Mouse (Mus musculus) adrenal gland, adult 8-10 months (tissue): ENCODE data around the gene Mettl15. TPM values are rescaled to one million over a fixed set of nuclear protein-coding genes. Genes with fewer than 3 reads are reported as not detected.

ENCODE experiments used
- DNase-seq: peaks from one replicate; pipeline ENCODE4 v3.0.0; 2022
- microRNA-seq, 2 experiments: library from miRNA; unstranded; fragments of <30 nt; microRNA quantifications; one replicate each; pipeline ENCODE4 v1.2.0; 2022
- total RNA-seq, 4 experiments: library from RNA; stranded (reverse); gene quantifications; 2 replicates each; pipeline ENCODE4 v1.2.4; 2022

Gene Mettl15
- total RNA-seq, 4 experiments from 2014 or later = 6.9 to 12.4 (median 7.9) TPM

DNA sequence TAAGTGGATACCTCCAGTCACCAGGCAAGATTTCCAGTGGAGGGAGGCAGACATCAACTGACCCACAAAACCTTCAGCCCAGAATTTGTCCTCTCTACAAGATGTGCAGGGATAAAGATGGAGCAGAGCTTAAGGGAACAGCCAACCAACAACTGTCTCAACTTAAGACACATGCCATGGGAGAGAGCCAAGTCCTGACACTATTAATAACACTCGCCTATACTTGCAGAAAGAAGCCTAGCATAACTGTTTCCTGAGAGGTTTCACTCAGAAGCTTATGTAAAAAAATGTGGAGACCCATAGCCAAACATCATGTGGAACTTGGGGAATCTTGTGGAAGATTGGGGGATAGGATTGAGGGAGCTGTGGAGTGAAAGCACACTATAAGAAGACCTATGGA is 124.4 kb downstream of the Mettl15 start:
- no peak for DNase-seq

DNA sequence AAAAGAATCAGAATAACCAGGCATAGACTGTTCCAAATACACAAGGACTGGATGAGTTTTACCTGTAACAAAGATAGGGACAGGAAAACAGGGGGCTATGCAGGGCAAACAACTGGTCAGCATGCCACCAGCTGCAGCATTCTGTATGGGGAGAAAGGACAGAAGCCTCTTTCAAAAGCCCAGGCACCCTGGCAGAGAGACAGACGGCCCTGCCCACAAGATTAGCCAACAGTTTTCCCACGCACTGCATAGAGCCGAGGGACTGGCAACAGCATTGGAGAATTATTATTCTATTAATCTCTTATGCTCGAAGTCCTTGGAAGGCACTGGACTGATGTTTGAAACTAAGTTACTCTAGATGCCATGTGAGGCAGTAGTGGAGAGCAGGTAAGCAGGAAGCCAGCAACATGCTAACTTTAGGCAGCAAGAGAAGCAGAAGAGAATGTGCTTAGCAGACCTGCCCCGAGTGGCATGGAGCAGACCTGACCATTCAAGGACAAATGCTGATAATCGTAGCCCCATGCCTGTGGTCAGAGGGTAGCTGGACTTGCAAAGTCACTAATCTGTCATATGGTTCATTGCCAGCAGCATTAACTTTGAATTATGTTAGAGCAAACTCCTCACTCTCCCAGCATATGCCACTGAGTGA is 127.0 kb downstream of the Mettl15 start:
- peak; percentile 7 for DNase-seq

DNA sequence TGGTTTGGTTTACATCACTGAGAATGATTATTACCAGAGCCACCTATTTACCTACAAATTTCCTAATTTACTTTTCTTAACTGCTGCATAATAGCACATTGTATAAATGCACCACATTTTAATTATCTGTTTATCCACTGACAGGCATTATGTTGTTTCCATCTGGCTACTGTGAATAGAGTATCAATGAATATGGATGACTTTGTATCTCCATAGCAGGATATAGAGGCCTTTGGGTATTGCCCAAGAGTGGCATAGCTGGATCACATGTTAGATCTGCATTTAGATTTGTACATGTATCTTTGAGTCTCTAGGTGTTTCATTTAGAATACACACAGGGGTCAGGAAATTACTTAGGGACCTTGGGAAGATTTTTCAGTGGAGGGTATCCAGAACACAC is 133.3 kb downstream of the Mettl15 start:
- DNase-seq = no peak

DNA sequence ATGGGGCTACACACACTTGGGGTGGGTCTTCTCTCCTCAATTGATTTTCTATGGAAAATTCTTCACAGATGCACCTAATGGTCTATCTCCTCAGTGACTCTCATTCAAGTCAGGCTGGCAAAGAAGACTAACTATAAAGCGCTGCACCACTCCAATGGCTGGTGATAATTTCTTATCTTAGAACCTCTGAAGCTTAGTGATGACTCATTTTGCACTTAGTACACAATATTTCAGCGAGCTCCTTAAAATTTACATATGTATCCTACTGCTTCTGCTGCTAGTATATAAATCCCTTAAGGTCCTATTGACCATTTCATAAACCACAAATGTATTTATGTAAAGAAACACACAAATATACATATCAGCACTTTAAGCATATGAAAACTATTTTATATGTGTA is 136.1 kb downstream of the Mettl15 start:
- DNase-seq = no peak

DNA sequence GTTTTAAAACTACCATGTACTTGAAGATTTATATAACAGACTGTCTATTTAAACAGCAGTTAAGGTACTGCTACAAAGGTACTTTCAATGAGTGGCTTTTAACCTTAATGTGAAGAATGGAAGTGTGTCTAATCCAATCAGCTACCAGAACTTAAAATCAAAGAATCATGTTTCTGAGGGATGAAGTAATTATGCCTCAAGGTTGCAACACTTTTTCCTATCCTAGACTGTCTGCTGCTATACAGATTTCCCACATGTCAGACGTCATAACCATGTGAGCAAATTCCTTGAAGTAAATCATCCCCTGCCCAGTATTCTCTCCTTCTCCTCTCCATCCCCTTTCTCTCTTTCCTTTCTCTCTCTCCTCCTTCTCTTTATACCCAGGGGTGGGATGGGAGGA is 140.2 kb downstream of the Mettl15 start:
- no peak for DNase-seq

DNA sequence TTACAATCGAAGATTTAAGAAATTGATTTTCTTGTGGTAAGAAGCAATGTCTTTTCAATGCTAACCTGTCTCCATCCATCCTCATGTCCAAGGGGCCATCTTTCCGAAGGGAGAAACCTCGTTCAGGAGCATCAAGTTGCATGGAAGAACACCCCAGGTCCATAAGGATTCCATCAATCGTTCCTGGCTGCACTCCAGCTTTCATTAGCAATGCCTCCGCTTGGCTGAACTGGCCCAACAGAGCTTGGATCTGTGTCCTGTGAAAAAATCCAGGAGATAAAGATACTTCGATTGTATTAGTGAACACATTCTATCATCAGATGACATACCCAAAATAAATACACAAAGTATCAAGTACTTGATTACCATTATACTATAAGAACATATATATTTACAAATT is 143.3 kb downstream of the Mettl15 start:
- DNase-seq = no peak

DNA sequence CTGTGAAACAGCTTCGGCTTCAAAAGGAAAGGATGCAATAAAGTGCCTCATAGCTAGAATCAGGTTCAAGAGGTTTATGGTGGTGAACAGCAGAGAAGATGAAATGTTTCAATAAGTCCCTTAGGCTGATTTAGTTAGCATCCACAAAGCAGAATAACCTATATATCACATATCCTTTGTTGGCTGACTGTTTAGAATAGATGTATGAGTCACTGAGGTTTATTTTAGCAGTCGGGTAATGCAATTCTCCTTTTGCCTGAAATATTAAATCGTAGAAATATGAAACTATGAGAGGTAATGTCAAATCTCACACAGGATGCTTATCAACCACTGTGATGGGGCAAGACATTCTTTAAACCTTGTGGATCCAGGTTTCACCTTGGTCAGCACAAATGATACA is 149.8 kb downstream of the Mettl15 start:
- DNase-seq = no peak

DNA sequence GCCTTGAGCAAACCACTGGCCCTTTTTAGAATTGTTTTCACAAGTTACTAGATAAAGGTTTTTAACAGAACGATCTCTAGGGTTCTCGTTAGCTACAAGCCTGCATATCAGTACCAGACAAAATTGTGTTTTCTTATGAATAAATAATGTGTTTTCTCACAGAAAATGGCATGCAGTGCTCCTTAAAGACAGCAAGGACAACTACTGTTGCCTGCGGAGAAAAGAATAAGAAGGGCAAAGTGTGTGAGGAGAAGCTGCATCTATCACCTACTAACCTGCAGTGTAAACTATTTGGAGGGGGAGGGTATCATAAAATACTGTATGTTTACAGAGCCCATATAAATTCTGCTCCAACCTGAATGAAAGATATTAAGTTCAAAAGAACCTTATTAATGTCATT is 150.6 kb downstream of the Mettl15 start:
- DNase-seq = no peak

DNA sequence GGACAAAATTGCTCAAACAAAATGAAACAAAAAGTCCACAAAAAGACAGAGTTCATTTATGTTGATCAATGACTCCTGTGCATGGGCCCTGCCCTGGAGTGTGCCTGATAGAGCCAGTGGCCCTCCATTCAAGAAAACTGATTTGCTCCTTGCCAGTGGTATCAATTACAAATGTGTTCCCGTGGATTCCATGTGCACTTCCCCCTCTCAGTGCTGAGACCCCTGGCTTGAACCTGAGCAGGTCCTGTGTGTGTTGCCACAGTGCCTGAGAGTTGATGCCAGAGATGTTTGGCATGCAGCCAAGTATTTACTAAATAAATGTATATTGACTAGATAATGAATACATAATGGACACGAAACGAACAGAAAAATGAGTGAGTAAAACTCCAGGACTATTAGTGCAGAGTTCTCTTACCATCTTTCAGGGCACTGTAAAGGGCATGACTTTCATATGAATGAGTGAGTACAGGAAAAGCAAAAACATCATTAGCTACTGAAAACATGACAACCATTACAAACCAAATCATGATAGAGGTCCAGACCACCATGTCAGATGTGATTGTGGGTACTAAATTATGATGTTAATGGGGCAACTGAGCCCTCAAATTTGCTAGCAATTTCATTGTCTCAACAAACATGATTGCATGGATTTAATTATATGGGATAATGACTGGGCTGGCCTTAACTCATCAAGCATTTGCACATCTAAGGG is 174.6 kb downstream of the Mettl15 start:
- DNase-seq = no peak

DNA sequence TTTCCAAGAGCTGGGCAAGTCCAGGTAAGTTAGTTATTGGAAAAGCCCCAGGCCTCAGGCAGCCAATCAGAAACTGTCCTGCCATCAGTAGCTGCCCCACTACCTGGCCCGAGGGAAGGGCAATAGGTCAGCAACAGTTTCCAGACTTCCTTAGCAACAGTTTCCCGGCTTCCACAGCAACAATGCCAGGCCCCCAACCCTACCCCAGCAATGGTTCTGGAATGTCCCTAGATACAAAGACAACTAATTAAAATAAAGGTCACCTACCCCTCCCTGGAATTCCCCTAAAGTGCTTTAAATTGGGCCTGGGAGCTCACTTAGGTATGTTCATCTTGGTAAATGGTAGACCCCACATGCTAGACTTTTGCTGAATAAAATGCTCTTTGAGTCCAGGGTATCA is 230.9 kb downstream of the Mettl15 start:
- DNase-seq = no peak

Small RNA genes within 50 kb of the gene (microRNA-seq; reads per million reads assigned to microRNA genes)
- 0 reads per million in 2 experiments for gene Gm24115

Other genes with a start within 250 kb of the Mettl15 start
- gene Kif18a, start within 50 bp of the Mettl15 start, total RNA-seq = under 1 TPM; 0.73 to 0.99 (median 0.74) TPM